Mouse (Mus musculus) intestine, embryonic 16.5 days (tissue): ENCODE results near the gene Atp23. TPM values are rescaled to one million over a fixed set of nuclear protein-coding genes. Genes with fewer than 3 reads are reported as not detected.
"Not testable (repeated sequence)": the region's sequence is repeated elsewhere in the genome, so short reads cannot be mapped to it uniquely, and the experiment has no call there.

Experiments used
- ATAC-seq: fragments of 200-750 bp; cut with Nextera tagmentation; 2 replicates; pipeline ENCODE4 v1.8.0; 2017; ENCODE audit warnings: moderate TSS enrichment, moderate library complexity
- H3K27ac ChIP-seq: fragments of 300-500 bp; sonication (generic); 2 replicates; pipeline ENCODE4 v1.5.1; 2014; ENCODE audit warnings: mild to moderate bottlenecking, low read length
- H3K27me3 ChIP-seq: fragments of 300-500 bp; sonication (generic); replicated peaks from 2 replicates; pipeline ENCODE4 v1.6.1; 2014; ENCODE audit warnings: low read length, control low read depth, mixed read lengths; ENCODE audit not compliant: control insufficient read depth, insufficient read depth
- H3K36me3 ChIP-seq: fragments of 300-500 bp; sonication (generic); 2 replicates; pipeline ENCODE4 v1.6.1; 2014; ENCODE audit warnings: low read length, control low read depth; ENCODE audit not compliant: control insufficient read depth, insufficient read depth
- H3K4me1 ChIP-seq: fragments of 300-500 bp; sonication (generic); 2 replicates; pipeline ENCODE4 v1.6.1; 2014; ENCODE audit warnings: low read length, control low read depth, mixed read lengths; ENCODE audit not compliant: control insufficient read depth, insufficient read depth
- H3K4me2 ChIP-seq: fragments of 300-500 bp; sonication (generic); 2 replicates; pipeline ENCODE4 v1.6.1; 2014; ENCODE audit warnings: low read depth, low read length, control low read depth
- H3K4me3 ChIP-seq: fragments of 300-500 bp; sonication (generic); 2 replicates; pipeline ENCODE4 v1.5.1; 2014; ENCODE audit warnings: mild to moderate bottlenecking, low read length
- H3K9ac ChIP-seq: fragments of 300-500 bp; sonication (generic); 2 replicates; pipeline ENCODE4 v1.6.1; 2014; ENCODE audit warnings: low read depth, low read length
- H3K9me3 ChIP-seq: fragments of 300-500 bp; sonication (generic); 2 replicates; pipeline ENCODE4 v1.6.1; 2016; ENCODE audit warnings: low read length, control low read depth; ENCODE audit not compliant: control insufficient read depth
- WGBS: fragments of 180-500 bp; shearing (Covaris S2); extraction: QIAGEN DNeasy Blood & Tissue Kit; methylation state at CpG from one replicate; pipeline ENCODE4 v1.1.7; 2014; 5-methylcytosine and 5-hydroxymethylcytosine counted together
- polyA plus RNA-seq: library from polyadenylated mRNA; unstranded; fragments of >200 nt; fragmentation: Nextera tagmentation; extraction: Ambion mirVana; gene quantifications from 2 replicates; pipeline ENCODE4 v1.2.1, GENCODE M21; 2015

Atp23 gene
- polyA plus RNA-seq, 1 experiment from 2014 or later, result 15.3 TPM

DNA sequence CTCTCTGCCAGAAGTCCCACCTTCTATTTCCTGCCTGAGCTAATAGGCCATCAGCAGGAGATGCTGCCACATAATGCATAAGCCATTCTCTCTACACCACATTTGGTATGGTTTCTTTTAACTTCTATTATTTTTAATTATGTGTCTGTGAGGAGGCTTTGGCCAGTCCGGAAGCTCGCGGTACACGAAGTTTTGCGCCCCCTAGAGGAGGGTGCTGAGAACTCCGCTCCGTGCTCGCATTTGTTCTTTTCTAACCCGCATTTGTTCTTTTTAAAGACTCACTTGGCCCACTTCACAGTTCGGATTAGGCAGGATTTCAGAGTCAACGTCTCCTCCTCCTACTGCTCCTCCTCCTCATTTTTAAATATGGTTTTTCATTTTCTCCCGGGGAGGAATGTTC, 56.5 kb downstream of the Atp23 start:
- Histone ChIP-seq H3K27me3 (no peaks in the 10 kb centered on the region), H3K36me3 (no peaks in the 10 kb centered on the region), H3K4me1 (0 out of 2 replicates have a peak, but pooled peaks cover 2% of the 10 kb centered on the region), H3K9me3 (no peaks in the 10 kb centered on the region), H3K9ac (no peak overlapping the region), H3K4me2 (no peak overlapping the region), H3K27ac (no peak overlapping the region), H3K4me3 (no peak overlapping the region)
- 32% methylated on average over 12 of the region's 12 CpGs for WGBS
- ATAC-seq, result no peak

- Histone ChIP-seq H3K27ac (no peak overlapping the region), H3K4me2 (no peak overlapping the region), H3K27me3 (no peaks in the 10 kb centered on the region), H3K4me3 (no peak overlapping the region), H3K9ac (no peak overlapping the region), H3K4me1 (no peaks in the 10 kb centered on the region), H3K9me3 (no peaks in the 10 kb centered on the region), H3K36me3 (no peaks in the 10 kb centered on the region)
- no peak for ATAC-seq
Observed at GRCm38 (mm10) chr10:126840266-126840665, 60.9 kb downstream of the Atp23 start.

DNA sequence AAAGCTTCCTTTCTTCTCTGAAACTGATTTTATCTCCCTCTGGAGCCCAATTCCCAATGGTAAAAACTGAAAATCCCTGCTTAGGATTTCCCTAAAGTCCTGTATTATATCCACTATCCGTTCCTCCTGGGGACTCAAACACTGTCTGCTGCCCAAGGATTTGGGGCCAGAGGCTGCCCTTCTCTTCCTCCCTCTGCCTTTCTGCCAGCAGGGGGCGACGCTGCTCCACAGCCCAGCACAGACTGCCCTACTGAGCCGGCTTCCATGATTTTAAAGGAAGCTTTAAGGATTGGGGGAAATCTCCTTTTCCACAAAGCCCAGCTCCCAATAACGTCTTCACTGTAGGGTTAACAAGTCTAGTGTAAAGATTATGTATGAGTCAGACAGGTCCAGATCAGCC, 68.1 kb downstream of the Atp23 start:
- Histone ChIP-seq H3K4me3 (no peak overlapping the region), H3K9ac (no peak overlapping the region), H3K4me1 (no peaks in the 10 kb centered on the region), H3K4me2 (no peak overlapping the region), H3K27ac (no peak overlapping the region), H3K36me3 (no peaks in the 10 kb centered on the region), H3K27me3 (no peaks in the 10 kb centered on the region), H3K9me3 (no peaks in the 10 kb centered on the region)
- 44% methylated on average over 5 of the region's 5 CpGs for WGBS
- no peak for ATAC-seq

DNA sequence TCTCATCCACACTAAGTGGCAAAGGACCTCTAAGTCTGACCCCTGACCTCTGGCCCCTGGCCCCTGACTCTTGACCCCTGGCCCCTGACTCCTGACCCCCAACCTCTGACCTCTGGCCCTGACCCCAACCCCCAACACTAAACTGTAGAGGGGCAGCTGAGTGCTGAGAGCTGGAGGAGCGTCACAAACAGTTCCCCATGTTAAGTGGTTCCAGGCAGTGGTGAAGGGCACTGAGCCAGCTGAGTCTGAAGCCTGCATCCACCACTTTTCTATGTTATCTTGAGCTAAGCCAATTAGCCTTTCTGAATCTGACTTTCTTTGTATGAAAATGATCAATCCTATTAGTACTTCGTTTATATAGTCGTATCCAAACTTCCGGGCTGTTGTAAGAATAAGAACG, 69.8 kb downstream of the Atp23 start:
- Histone ChIP-seq H3K4me1 (no peaks in the 10 kb centered on the region), H3K27ac (no peak overlapping the region), H3K4me2 (no peak overlapping the region), H3K36me3 (no peaks in the 10 kb centered on the region), H3K4me3 (no peak overlapping the region), H3K27me3 (no peaks in the 10 kb centered on the region), H3K9me3 (no peaks in the 10 kb centered on the region), H3K9ac (no peak overlapping the region)
- ATAC-seq, result no peak
- WGBS, result 76% methylated on average over 5 of the region's 5 CpGs

- Histone ChIP-seq H3K9me3 (no peaks in the 10 kb centered on the region), H3K4me1 (no peaks in the 10 kb centered on the region), H3K27ac (no peak overlapping the region), H3K36me3 (no peaks in the 10 kb centered on the region), H3K4me3 (no peak overlapping the region), H3K9ac (no peak overlapping the region), H3K27me3 (no peaks in the 10 kb centered on the region), H3K4me2 (no peak overlapping the region)
- 72% methylated on average over 7 of the region's 7 CpGs for WGBS
- no peak for ATAC-seq
Observed at GRCm38 (mm10) chr10:126828618-126829017, 72.5 kb downstream of the Atp23 start.

GRCm38 (mm10) chr10:126827941-126828593, 73.1 kb downstream of the Atp23 start:
- Histone ChIP-seq H3K27ac (no peak overlapping the region), H3K27me3 (no peaks in the 10 kb centered on the region), H3K4me2 (no peak overlapping the region), H3K9ac (no peak overlapping the region), H3K36me3 (no peaks in the 10 kb centered on the region), H3K9me3 (no peaks in the 10 kb centered on the region), H3K4me3 (no peak overlapping the region), H3K4me1 (no peaks in the 10 kb centered on the region)
- ATAC-seq, result no peak
- WGBS, result 65% methylated on average over 8 of the region's 8 CpGs

GRCm38 (mm10) chr10:126826982-126827381, 74.2 kb downstream of the Atp23 start:
- no peak for ATAC-seq
- WGBS, result 90% methylated on average over 6 of the region's 6 CpGs

GRCm38 (mm10) chr10:126826216-126826615, 74.9 kb downstream of the Atp23 start:
- not testable (repeated sequence) for H3K9ac ChIP-seq, H3K4me2 ChIP-seq, H3K4me1 ChIP-seq, H3K27ac ChIP-seq, H3K27me3 ChIP-seq, H3K9me3 ChIP-seq, H3K36me3 ChIP-seq, H3K4me3 ChIP-seq, ATAC-seq
- WGBS, result 88% methylated on average over 8 of the region's 8 CpGs

More at GRCm38 (mm10) chr10:126826982-126827381, 74.2 kb downstream of the Atp23 start:
- Histone ChIP-seq H3K9me3 (no peaks in the 10 kb centered on the region), H3K4me2 (no peak overlapping the region), H3K9ac (no peak overlapping the region), H3K27ac (no peak overlapping the region), H3K27me3 (no peaks in the 10 kb centered on the region), H3K36me3 (no peaks in the 10 kb centered on the region), H3K4me3 (no peak overlapping the region), H3K4me1 (no peaks in the 10 kb centered on the region)

DNA sequence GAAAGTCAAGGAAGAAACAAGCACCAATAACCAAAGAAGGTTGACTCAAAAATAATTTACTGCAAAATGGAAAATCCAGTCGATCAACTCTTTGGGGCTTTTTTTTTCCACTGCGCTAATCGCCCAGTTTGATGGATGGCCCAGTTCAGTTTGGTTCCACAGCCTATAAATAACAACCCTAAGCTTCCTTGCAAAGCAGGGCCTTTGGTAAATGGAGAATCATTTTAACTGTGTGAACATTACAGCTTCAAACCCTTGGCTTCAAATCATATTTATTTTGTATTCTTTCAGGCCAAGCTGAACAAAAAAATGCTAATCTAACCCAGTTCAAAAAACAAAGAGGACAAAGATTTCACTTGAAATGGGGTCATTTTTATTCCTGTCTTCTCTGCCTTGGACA, 78.7 kb downstream of the Atp23 start:
- no peaks in the 10 kb centered on the region for H3K36me3 ChIP-seq
- H3K9ac ChIP-seq, result no peak overlapping the region
- H3K27me3 ChIP-seq, result no peaks in the 10 kb centered on the region
- H3K4me2 ChIP-seq, result no peak overlapping the region
- ATAC-seq, result no peak
- no peak overlapping the region for H3K27ac ChIP-seq
- WGBS, result 56% methylated on average over 3 of the region's 3 CpGs
- H3K4me1 ChIP-seq, result no peaks in the 10 kb centered on the region
- no peaks in the 10 kb centered on the region for H3K9me3 ChIP-seq
- no peak overlapping the region for H3K4me3 ChIP-seq
